Mouse (Mus musculus) ES-E14 (cell line): ENCODE results near the gene Rb1. TPM values are rescaled to one million over a fixed set of nuclear protein-coding genes. Genes with fewer than 3 reads are reported as not detected.

Experiments
- DNase-seq: peaks from one replicate; pipeline ENCODE4 v3.0.0-alpha.2; 2013; ENCODE audit warnings: low read depth, low spot score
- H3K27ac ChIP-seq: 2 replicates; pipeline ENCODE4 v1.5.1; 2012; ENCODE audit warnings: low read depth, mild to moderate bottlenecking, low read length, moderate library complexity, mixed read lengths; ENCODE audit not compliant: poor library complexity, insufficient read depth, severe bottlenecking
- H3K36me3 ChIP-seq: 2 replicates; pipeline ENCODE4 v1.6.1; 2012; ENCODE audit warnings: mild to moderate bottlenecking, low read length, moderate library complexity, mixed read lengths; ENCODE audit not compliant: control insufficient read depth, poor library complexity, insufficient read depth, severe bottlenecking
- H3K4me1 ChIP-seq, 2 experiments: fragments of 150-350 bp in 1 of 2; sonication (generic) in 1 of 2; 2 replicates each; pipeline ENCODE4 v1.6.1; 2012; ENCODE audit warnings: low read length in 2 of 2, mild to moderate bottlenecking in 1 of 2, mixed read lengths in 1 of 2; ENCODE audit not compliant: control insufficient read depth in 2 of 2, insufficient read depth in 2 of 2, poor library complexity in 1 of 2
- H3K4me3 ChIP-seq, 2 experiments: fragments of 150-350 bp in 1 of 2; sonication (generic) in 1 of 2; 2 replicates each; pipeline ENCODE4 v1.5.1; 2012; ENCODE audit warnings: low read length in 2 of 2, low read depth in 1 of 2, mild to moderate bottlenecking in 1 of 2, mixed read lengths in 1 of 2; ENCODE audit not compliant: insufficient read depth in 1 of 2, poor library complexity in 1 of 2, severe bottlenecking in 1 of 2
- H3K9ac ChIP-seq: 2 replicates; pipeline ENCODE4 v1.6.1; 2012; ENCODE audit warnings: low read depth, mild to moderate bottlenecking, low read length, mixed read lengths; ENCODE audit not compliant: poor library complexity, insufficient read depth, severe bottlenecking
- H3K9me3 ChIP-seq: fragments of 150-350 bp; sonication (generic); 2 replicates; pipeline ENCODE4 v1.6.1; 2012; ENCODE audit warnings: low read depth, mild to moderate bottlenecking, low read length; ENCODE audit not compliant: control insufficient read depth, insufficient read depth
- CHD2 ChIP-seq: IDR thresholded peaks from 2 replicates; pipeline ENCODE4 v1.6.1; 2014; ENCODE audit warnings: mild to moderate bottlenecking, low read depth, low read length, inconsistent platforms
- HCFC1 ChIP-seq: IDR thresholded peaks from 2 replicates; pipeline ENCODE4 v1.6.1; 2012; ENCODE audit warnings: low read length, inconsistent platforms, borderline replicate concordance; ENCODE audit not compliant: insufficient read depth
- MAFK ChIP-seq: IDR thresholded peaks from 2 replicates; pipeline ENCODE4 v1.6.1; 2014; ENCODE audit warnings: mild to moderate bottlenecking, low read depth, low read length, inconsistent platforms; ENCODE audit not compliant: insufficient read depth
- ZC3H11A ChIP-seq: IDR thresholded peaks from 2 replicates; pipeline ENCODE4 v1.6.1; 2012; ENCODE audit warnings: low read depth, mild to moderate bottlenecking, inconsistent platforms, low read length, borderline replicate concordance
- ZNF384 ChIP-seq: IDR thresholded peaks from 2 replicates; pipeline ENCODE4 v1.6.1; 2012; ENCODE audit warnings: low read depth, low read length, inconsistent platforms
- in situ Hi-C, 2 experiments: fragments of 600-800 bp; cut with MboI; formaldehyde crosslinking; loops; one replicate each; pipeline ENCODE4 v1.15.1; 2025; ENCODE audit warnings: low sequenced_read_pairs in 2 of 2, inconsistent platforms in 1 of 2; ENCODE audit not compliant: unreplicated experiment in 2 of 2
- total RNA-seq: library from RNA; depleted of rRNA; stranded (reverse); fragments of 300-350 nt; gene quantifications from 2 replicates; pipeline ENCODE4 v1.2.3, GENCODE M21; 2012

Rb1 gene
- total RNA-seq, 1 experiment, result 4.7 TPM

- no peak for DNase-seq
- Histone ChIP-seq H3K27ac (no peak overlapping the region), H3K9ac (no peak overlapping the region), H3K4me3 (no peak overlapping the region), H3K9me3 (no peaks in the 10 kb centered on the region), H3K4me1 (no peaks in the 10 kb centered on the region), H3K36me3 (peaks cover 6% of the 10 kb centered on the region; the same call in 1 of the 2 replicates)
- TF ChIP-seq CHD2 (no peak), HCFC1 (no peak), ZC3H11A (no peak), ZNF384 (no peak), MAFK (no peak)
- in situ Hi-C loops, result no loop called here
Measured at GRCm38 (mm10) chr14:73172196-73173011, 153.2 kb downstream of the Rb1 start.

- H3K36me3 ChIP-seq, result peaks cover 5% of the 10 kb centered on the region; the same call in 1 of the 2 replicates
- H3K4me1 ChIP-seq, result no peaks in the 10 kb centered on the region
- in situ Hi-C loops, result no loop called here
- DNase-seq, result no peak
- no peak overlapping the region for H3K27ac ChIP-seq
- no peak overlapping the region for H3K4me3 ChIP-seq
- TF ChIP-seq ZNF384, result no peak
- TF ChIP-seq CHD2, result no peak
- TF ChIP-seq ZC3H11A, result no peak
- no peak for TF ChIP-seq HCFC1
- TF ChIP-seq MAFK, result no peak
- H3K9ac ChIP-seq, result no peak overlapping the region
- H3K9me3 ChIP-seq, result no peaks in the 10 kb centered on the region
Measured at GRCm38 (mm10) chr14:73169926-73170844, 155.4 kb downstream of the Rb1 start.

GRCm38 (mm10) chr14:73168605-73169004 lies 157.0 kb downstream of the Rb1 start:
- no peak overlapping the region for H3K9ac ChIP-seq
- TF ChIP-seq ZC3H11A (no peak), ZNF384 (no peak), CHD2 (no peak), MAFK (no peak), HCFC1 (no peak)
- in situ Hi-C loops, result no loop called here
- DNase-seq, result no peak
- no peak overlapping the region for H3K27ac ChIP-seq
- H3K36me3 ChIP-seq, result peaks cover 4% of the 10 kb centered on the region; the same call in 1 of the 2 replicates
- no peaks in the 10 kb centered on the region for H3K9me3 ChIP-seq
- H3K4me3 ChIP-seq, result no peak overlapping the region
- H3K4me1 ChIP-seq, result no peaks in the 10 kb centered on the region

DNA sequence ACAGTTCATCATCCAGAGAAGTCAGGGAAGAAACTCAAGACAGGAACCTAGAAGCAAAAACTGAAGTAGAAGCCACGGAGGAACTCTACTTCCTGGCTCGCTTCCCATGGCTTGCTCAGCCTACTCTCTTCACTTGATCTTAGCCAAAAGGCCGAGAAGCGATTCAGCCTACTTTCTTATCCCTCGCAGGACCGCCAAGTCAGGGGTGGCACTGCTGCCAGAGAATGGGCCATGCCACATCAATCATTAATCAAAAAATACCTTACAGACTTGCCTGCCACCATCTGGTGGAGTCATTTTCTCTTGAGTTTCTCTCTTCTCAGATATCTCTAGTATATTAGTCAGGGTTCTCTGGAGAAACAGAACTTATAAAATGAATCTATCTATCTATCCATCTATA lies 160.5 kb downstream of the Rb1 start:
- peaks cover 0 to 2% of the 10 kb centered on the region in 2 experiments; a peak in 1 of 4 replicates for H3K4me1 ChIP-seq
- TF ChIP-seq CHD2 (no peak), HCFC1 (no peak), ZNF384 (no peak), ZC3H11A (no peak), MAFK (no peak)
- no peak overlapping the region for H3K4me3 ChIP-seq
- H3K36me3 ChIP-seq, result peaks cover 4% of the 10 kb centered on the region; the same call in 1 of the 2 replicates
- in situ Hi-C loops, result no loop called here
- no peaks in the 10 kb centered on the region for H3K9me3 ChIP-seq
- H3K27ac ChIP-seq, result no peak overlapping the region
- H3K9ac ChIP-seq, result no peak overlapping the region
- DNase-seq, result no peak
